Mouse (Mus musculus): ENCODE results near the gene Myo15b.

The Myo15b gene

GRCm38 (mm10) chr11:115872437-115872836 lies 14.2 kb downstream of the Myo15b start:
- DNase-seq (ENCODE audit: low read depth) = no peak

- DNase-seq (ENCODE audit: low read depth) = no peak
Observed at GRCm38 (mm10) chr11:115875935-115876334, 17.7 kb downstream of the Myo15b start.

- no peak for DNase-seq (ENCODE audit: low read depth)
Observed at GRCm38 (mm10) chr11:115876438-115876837, 18.2 kb downstream of the Myo15b start.

- no peak for DNase-seq (ENCODE audit: low read depth)
Observed at GRCm38 (mm10) chr11:115877174-115877755, 19.1 kb downstream of the Myo15b start.

- DNase-seq (ENCODE audit: low read depth) = no peak
Observed at GRCm38 (mm10) chr11:115878071-115878470, 19.9 kb downstream of the Myo15b start.

- DNase-seq (ENCODE audit: low read depth) = no peak
Observed at GRCm38 (mm10) chr11:115881002-115881401, 22.8 kb downstream of the Myo15b start.

GRCm38 (mm10) chr11:115883251-115883650 lies 25.0 kb downstream of the Myo15b start:
- DNase-seq (ENCODE audit: low read depth) = no peak

- DNase-seq (ENCODE audit: low read depth) = no peak
Observed at GRCm38 (mm10) chr11:115884361-115884760, 26.2 kb downstream of the Myo15b start.

GRCm38 (mm10) chr11:115885281-115885680 lies 27.1 kb downstream of the Myo15b start:
- DNase-seq (ENCODE audit: low read depth) = no peak

GRCm38 (mm10) chr11:115886446-115886845 lies 28.2 kb downstream of the Myo15b start:
- no peak for DNase-seq (ENCODE audit: low read depth)

- no peak for DNase-seq (ENCODE audit: low read depth)
Observed at GRCm38 (mm10) chr11:115888020-115888419, 29.8 kb downstream of the Myo15b start.

- no peak for DNase-seq (ENCODE audit: low read depth)
Observed at GRCm38 (mm10) chr11:115889159-115889558, 31.0 kb downstream of the Myo15b start.

GRCm38 (mm10) chr11:115892213-115892612 lies 34.0 kb downstream of the Myo15b start:
- no peak for DNase-seq (ENCODE audit: low read depth)

GRCm38 (mm10) chr11:115893071-115893470 lies 34.9 kb downstream of the Myo15b start:
- DNase-seq (ENCODE audit: low read depth) = no peak

- no peak for DNase-seq (ENCODE audit: low read depth)
Observed at GRCm38 (mm10) chr11:115894755-115895520, 36.7 kb downstream of the Myo15b start.

GRCm38 (mm10) chr11:115898446-115898845 lies 40.2 kb downstream of the Myo15b start:
- DNase-seq (ENCODE audit: low read depth) = no peak

GRCm38 (mm10) chr11:115898886-115899285 lies 40.7 kb downstream of the Myo15b start:
- peak; percentile 64 for DNase-seq (ENCODE audit: low read depth)

GRCm38 (mm10) chr11:115899486-115900266 lies 41.5 kb downstream of the Myo15b start, which contains the start of gene Smim5:
Gene Smim5, plus strand, starts transcription at chr11:115899966.
- DNase-seq (ENCODE audit: low read depth) = no peak

- DNase-seq (ENCODE audit: low read depth) = no peak
Observed at GRCm38 (mm10) chr11:115900561-115901337, 42.5 kb downstream of the Myo15b start.

GRCm38 (mm10) chr11:115901338-115902161 lies 43.3 kb downstream of the Myo15b start:
- no peak for DNase-seq (ENCODE audit: low read depth)

- no peak for DNase-seq (ENCODE audit: low read depth)
Observed at GRCm38 (mm10) chr11:115902177-115902576, 44.0 kb downstream of the Myo15b start.

All from c-Kit-positive CD71-negative TER-119-negative erythroid progenitor cells, embryonic 14.5 days (primary cell).